Mouse (Mus musculus): Measurements from ENCODE around the gene Cntrl.

Cntrl gene

DNA sequence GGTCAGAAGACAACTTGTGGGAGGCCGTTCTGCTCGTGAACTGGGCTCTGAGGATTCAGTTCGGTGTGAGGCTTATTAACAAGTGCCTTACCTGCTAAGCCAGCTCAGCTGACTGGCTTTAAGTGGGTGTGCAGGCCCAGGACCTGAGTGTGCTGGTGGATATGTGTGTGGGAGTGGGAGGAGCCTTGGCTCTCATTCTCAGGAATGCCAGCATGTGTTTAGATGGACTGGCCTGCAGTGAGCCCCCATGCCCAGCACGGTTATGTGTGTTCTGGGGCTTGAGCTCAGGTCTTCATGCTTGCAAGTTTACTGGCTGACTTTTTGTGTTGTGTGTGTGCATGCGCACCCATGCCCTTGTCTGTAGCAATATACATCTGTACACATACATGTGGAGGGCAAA lies 64.4 kb downstream of the Cntrl start:
- DNase-seq (ENCODE audit: low read depth, low spot score), result no peak

DNA sequence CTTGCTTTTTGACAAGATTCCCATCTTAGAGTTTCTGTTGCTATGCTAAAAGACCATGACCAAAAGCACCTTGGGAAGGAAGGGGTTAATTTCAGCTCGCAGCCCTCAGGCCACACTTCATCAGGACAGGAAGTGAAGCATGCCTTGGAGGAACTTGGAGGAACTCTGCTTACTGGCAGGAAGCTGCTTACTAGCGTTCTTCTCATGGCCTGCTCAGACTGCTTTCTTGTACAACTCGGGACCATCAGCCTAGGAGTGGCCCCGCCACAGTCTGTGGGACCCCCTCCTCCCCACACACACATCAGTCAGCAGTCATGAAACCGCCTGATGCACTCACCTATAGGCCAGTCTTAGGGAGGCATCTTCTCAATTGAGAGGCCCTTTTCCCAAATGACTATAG lies 64.8 kb downstream of the Cntrl start:
- no peak for DNase-seq (ENCODE audit: low read depth, low spot score)

GRCm38 (mm10) chr2:35175281-35176065 lies 66.2 kb downstream of the Cntrl start:
- DNase-seq (ENCODE audit: low read depth, low spot score), result no peak

DNA sequence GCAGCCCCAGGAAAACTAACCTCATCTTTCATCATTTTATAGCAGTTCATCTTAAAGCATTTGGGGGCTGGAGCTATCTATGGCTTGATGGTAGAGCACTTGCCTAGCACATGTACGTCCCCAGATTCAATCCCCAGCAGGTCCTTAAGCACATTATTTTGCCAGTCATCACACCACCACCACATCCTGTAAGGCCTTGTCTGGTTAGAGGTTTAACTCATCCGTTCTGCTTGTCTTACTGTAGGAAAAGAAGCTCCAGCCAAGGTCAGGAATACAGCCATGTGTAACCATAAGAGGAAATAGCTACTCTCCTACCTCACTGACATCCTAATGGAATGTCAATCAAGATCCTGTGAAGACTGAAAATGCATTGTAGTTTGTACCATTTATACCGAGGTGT lies 68.9 kb downstream of the Cntrl start:
- DNase-seq (ENCODE audit: low read depth, low spot score), result no peak

GRCm38 (mm10) chr2:35183115-35183673 lies 73.9 kb downstream of the Cntrl start:
- no peak for DNase-seq (ENCODE audit: low read depth, low spot score)

DNA sequence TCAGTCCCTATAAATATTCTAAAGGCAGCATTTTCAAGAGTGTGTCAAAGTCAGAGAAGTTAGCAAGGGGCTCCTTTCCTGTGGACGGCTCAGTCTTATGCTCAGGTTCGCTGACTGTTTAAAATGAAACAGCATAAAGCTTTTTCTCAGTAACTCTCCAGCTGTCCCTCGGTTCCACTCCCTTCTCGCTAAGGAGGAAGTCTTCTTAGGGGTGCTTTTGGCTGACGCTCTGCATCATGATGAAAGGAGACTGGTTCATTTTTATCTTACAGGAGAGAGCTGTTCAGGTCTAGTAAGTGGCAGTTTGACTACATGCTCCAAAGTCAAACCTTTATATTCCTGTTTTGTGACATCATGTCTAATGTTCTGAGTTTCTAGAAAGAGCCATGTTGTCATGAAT lies 79.6 kb downstream of the Cntrl start:
- DNase-seq (ENCODE audit: low read depth, low spot score), result no peak

DNA sequence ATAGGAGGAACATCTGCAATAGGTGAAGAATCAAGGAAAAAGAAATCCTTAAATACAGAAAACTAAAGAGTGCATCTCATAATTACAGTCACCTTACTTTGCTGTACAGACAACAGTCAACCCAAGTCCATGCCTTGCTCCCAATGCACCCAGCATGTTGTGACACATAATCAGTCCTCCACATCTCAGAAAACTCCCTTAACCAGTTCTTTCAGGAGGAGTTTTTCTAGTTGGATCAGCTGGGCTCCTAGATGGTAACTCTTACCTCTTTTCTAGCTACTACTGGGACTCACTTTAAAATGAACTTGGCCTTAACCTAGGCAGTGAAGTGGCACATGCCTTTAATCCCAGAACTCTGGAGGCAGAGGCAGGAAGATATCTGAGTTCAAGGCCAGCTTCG lies 84.7 kb downstream of the Cntrl start:
- no peak for DNase-seq (ENCODE audit: low read depth, low spot score)

- no peak for DNase-seq (ENCODE audit: low read depth, low spot score)
Observed at GRCm38 (mm10) chr2:35195626-35196544, 86.6 kb downstream of the Cntrl start.

- DNase-seq (ENCODE audit: low read depth, low spot score), result no peak
Observed at GRCm38 (mm10) chr2:35199541-35199940, 90.2 kb downstream of the Cntrl start.

GRCm38 (mm10) chr2:35199971-35200897 lies 90.9 kb downstream of the Cntrl start:
- DNase-seq (ENCODE audit: low read depth, low spot score), result no peak

DNA sequence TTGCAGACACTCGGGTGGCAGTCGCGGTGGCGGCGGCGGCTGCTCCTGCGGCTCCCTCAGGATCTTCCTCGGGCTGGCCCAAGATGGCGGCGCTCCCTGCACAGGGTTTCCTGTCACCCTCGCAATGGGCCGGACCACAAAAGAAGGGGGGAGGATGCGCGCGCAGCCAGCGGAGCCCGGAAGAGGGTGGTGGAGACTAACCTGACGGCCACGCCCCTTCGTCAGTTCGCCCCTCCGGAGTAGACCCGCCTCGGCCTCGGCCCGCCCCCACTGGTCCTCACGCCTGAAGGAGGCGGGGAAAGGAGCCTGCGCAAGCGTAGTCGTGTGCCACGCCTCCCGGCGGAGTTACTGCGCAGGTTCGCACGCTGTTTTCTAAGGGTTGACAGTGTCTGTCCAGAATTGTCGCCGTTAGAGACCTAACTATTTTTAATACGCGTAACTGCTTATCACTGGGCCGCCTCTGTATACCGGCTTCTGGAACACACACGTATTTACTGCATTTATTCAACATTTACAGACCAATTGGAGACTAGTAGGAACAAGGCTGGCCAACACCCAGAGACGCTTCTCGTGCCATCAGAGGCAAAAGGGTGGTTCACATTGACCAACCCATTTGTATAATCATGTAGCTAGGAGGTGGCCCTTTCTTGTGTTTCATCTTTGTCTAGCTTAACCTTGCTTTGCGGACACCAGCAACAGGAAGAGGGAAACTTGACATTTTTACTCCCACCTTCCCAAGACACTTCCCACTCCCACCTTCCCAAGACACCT lies 91.8 kb downstream of the Cntrl start, which contains the start of gene Rab14:
Gene Rab14, minus strand, starts transcription at position 223 of the 771 bp plus-strand sequence.
- DNase-seq (ENCODE audit: low read depth, low spot score), result peak; percentile 99

GRCm38 (mm10) chr2:35203729-35204128 lies 94.4 kb downstream of the Cntrl start:
- DNase-seq (ENCODE audit: low read depth, low spot score), result no peak

GRCm38 (mm10) chr2:35206761-35207160 lies 97.5 kb downstream of the Cntrl start:
- DNase-seq (ENCODE audit: low read depth, low spot score), result no peak

DNA sequence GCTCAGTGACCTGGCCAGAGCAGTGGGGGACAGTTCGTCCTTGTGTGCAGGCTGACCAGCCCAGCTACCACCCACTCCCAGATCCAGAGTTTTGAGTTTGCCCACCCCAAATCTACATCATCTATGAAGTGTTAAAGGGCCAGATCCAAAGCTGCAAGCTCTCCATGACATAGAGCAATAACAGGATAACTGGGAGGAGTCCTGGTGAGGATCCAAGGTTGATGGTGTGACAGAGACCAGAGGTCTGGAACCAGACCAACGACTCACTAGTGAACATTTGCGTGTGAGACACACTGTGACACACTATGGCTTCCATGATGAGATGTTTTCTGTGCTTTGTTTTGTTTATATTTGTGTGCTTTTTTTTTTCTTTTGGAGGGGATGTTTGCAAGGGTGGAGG lies 98.8 kb downstream of the Cntrl start:
- no peak for DNase-seq (ENCODE audit: low read depth, low spot score)

GRCm38 (mm10) chr2:35208931-35209665 lies 99.8 kb downstream of the Cntrl start:
- no peak for DNase-seq (ENCODE audit: low read depth, low spot score)

- DNase-seq (ENCODE audit: low read depth, low spot score), result no peak
Observed at GRCm38 (mm10) chr2:35211681-35212080, 102.4 kb downstream of the Cntrl start.

GRCm38 (mm10) chr2:35213345-35213910 lies 104.1 kb downstream of the Cntrl start:
- no peak for DNase-seq (ENCODE audit: low read depth, low spot score)

GRCm38 (mm10) chr2:35214881-35215358 lies 105.6 kb downstream of the Cntrl start:
- peak; percentile 68 for DNase-seq (ENCODE audit: low read depth, low spot score)

DNA sequence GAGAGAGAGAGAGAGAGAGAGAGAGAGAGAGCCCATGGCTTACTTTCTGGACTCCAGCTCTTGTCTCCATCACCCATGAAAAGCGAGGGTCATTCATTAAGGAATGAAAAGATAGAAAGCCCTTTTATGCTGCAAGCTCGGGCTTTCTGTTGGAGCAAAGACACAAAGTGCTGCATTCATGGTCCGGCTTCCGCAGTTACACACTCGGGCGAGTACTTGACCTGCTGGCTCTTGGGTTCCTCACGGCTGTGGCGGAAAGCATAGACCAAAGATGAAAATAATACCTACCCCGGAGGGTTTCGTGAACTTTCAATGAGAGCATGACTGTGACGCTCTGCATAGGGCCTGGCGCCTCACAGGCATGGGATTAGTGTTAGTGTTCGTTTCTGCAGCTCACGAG lies 106.1 kb downstream of the Cntrl start:
- no peak for DNase-seq (ENCODE audit: low read depth, low spot score)
